Mouse (Mus musculus) CH12.LX (cell line): ENCODE data around the gene Exoc6b.

ENCODE experiments used
- CHD2 ChIP-seq: IDR thresholded peaks from 2 replicates; pipeline ENCODE4 v1.6.1; 2011; ENCODE audit warnings: low read length, improper control_type of control experiment
- CTCF ChIP-seq, 2 experiments: IDR thresholded peaks in 1 of 2; conservative IDR thresholded peaks in 1 of 2; 2 replicates each; pipeline ENCODE4 v1.5.1; 2011 to 2012; ENCODE audit warnings: low read depth in 2 of 2, low read length in 2 of 2, improper control_type of control experiment in 1 of 2, inconsistent platforms in 1 of 2, mild to moderate bottlenecking in 1 of 2, moderate library complexity in 1 of 2
- GABPA ChIP-seq: IDR thresholded peaks from 2 replicates; pipeline ENCODE4 v1.6.1; 2012; ENCODE audit warnings: low read depth, low read length, improper control_type of control experiment, inconsistent platforms; ENCODE audit not compliant: insufficient replicate concordance
- KAT2A ChIP-seq: IDR thresholded peaks from 2 replicates; pipeline ENCODE4 v1.6.1; 2012; ENCODE audit warnings: low read length, improper control_type of control experiment, inconsistent platforms; ENCODE audit not compliant: insufficient replicate concordance
- NELFE ChIP-seq: IDR thresholded peaks from 2 replicates; pipeline ENCODE4 v1.6.1; 2011; ENCODE audit warnings: low read depth, low read length, improper control_type of control experiment
- PAX5 ChIP-seq: IDR thresholded peaks from 2 replicates; pipeline ENCODE4 v1.6.1; 2012; ENCODE audit warnings: low read length, inconsistent platforms, mixed read lengths
- RCOR1 ChIP-seq: conservative IDR thresholded peaks from 2 replicates; pipeline ENCODE4 v1.6.1; 2012; ENCODE audit warnings: low read depth, mild to moderate bottlenecking, inconsistent platforms, low read length, improper control_type of control experiment
- TBP ChIP-seq: conservative IDR thresholded peaks from 2 replicates; pipeline ENCODE4 v1.6.1; 2011; ENCODE audit warnings: low read depth, low read length, improper control_type of control experiment
- UBTF ChIP-seq: IDR thresholded peaks from 2 replicates; pipeline ENCODE4 v1.6.1; 2012; ENCODE audit warnings: low read depth, mild to moderate bottlenecking, inconsistent platforms, low read length, improper control_type of control experiment, moderate library complexity
- ZKSCAN1 ChIP-seq: IDR thresholded peaks from 2 replicates; pipeline ENCODE4 v1.6.1; 2012; ENCODE audit warnings: low read depth, inconsistent platforms, low read length, improper control_type of control experiment, borderline replicate concordance
- ZNF384 ChIP-seq: IDR thresholded peaks from 2 replicates; pipeline ENCODE4 v1.6.1; 2012; ENCODE audit warnings: low read depth, low read length, improper control_type of control experiment, inconsistent platforms

DNA sequence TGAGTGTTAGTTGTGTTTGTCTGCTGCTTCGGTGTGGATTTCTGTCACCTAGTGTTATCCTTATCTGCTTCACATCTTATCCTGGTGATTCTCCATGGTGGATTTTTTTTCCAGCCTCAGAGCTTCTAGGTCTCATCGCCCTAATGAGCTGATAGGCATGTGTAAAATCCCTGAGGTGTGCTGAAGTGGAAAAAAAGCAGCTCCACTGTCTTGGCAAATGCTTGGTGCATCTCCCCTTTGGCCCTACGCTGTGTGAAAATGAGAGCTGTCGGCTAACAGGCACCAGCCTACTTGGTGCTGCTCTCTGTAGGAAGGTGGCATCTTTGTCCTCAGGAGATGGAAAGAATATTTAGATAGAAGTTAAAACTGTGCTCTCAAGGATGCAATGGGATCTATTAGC, 422.1 kb downstream of the Exoc6b start:
- TF ChIP-seq ZNF384 (no peak), CTCF (conservative IDR thresholded peaks at IDR 0.05 in 1 of 2, IDR thresholded peaks at IDR 0.05 in 1 of 2; ENCODE audit: low read depth in 2 of 2, low read length in 2 of 2) (no peak), UBTF (no peak), ZKSCAN1 (no peak), GABPA (no peak), CHD2 (no peak), KAT2A (no peak), TBP (no peak), RCOR1 (no peak), PAX5 (no peak), NELFE (no peak)
